Mouse (Mus musculus): ENCODE results near the gene Nubpl. TPM values are rescaled to one million over a fixed set of nuclear protein-coding genes. Genes with fewer than 3 reads are reported as not detected.
A peak's percentile ranks its signal among the peaks of the same experiment; 100 is the strongest.
"Not testable (repeated sequence)": the region's sequence is repeated elsewhere in the genome, so short reads cannot be mapped to it uniquely, and the experiment has no call there.

The Nubpl gene
- polyA plus RNA-seq (2015; fragmentation: Nextera tagmentation; extraction: Ambion mirVana), result 14.6 and 15.7 TPM in 2 replicates

DNA sequence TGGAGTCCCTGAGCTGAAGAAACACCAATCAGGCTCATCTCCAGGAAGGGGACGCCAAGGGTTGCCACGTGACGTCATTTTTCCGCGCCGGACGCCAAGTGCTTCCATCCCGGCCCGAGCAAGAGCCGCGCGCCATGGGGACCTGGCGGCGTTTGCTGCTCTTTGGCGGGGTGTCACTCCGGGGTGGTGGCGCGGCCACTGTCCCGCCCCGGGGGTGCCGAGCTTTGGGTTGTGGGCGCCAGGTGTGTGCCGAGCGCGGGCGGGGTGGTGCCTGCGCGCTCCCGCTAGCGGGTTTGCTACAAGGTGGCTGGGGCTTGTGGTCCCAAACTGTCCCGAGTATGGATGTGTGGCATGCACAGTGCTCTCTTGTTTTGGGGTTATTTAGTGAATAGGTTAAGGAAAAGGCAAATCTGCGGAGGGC lies at the start of gene Nubpl:
Gene Nubpl, plus strand, starts transcription at position 88 of the 421 bp plus-strand sequence.
- Histone ChIP-seq H3K9ac (peak within 1 kb of the TSS; percentile 88), H3K4me2 (peak within 1 kb of the TSS; percentile 55), H3K27ac (no peak within 1 kb of the TSS), H3K27me3 (no peaks in the 10 kb centered on the region), H3K36me3 (no peaks in the 10 kb centered on the region), H3K4me1 (no peaks in the 10 kb centered on the region), H3K9me3 (replicated peaks) (no peaks in the 10 kb centered on the region), H3K4me3 (replicated peaks) (peak within 1 kb of the TSS; percentile 96)
- ATAC-seq (replicated peaks; ENCODE audit: low FRiP score), result peak; percentile 96
- WGBS, result under 1% methylated on average over 32 of the region's 32 CpGs

GRCm38 (mm10) chr12:52049324-52049723 lies 48.2 kb upstream of the Nubpl start:
- H3K4me3 ChIP-seq (replicated peaks), result no peak overlapping the region
- no peaks in the 10 kb centered on the region for H3K9me3 ChIP-seq (replicated peaks)
- no peaks in the 10 kb centered on the region for H3K27me3 ChIP-seq
- H3K4me2 ChIP-seq, result no peak overlapping the region
- no peaks in the 10 kb centered on the region for H3K36me3 ChIP-seq
- H3K9ac ChIP-seq, result no peak overlapping the region
- no peaks in the 10 kb centered on the region for H3K4me1 ChIP-seq
- 62% methylated on average over 2 of the region's 2 CpGs for WGBS
- no peak for ATAC-seq (replicated peaks; ENCODE audit: low FRiP score)
- no peak overlapping the region for H3K27ac ChIP-seq

- not testable (repeated sequence) for H3K36me3 ChIP-seq; H3K4me2 ChIP-seq; H3K27ac ChIP-seq; H3K9me3 ChIP-seq (replicated peaks); H3K4me3 ChIP-seq (replicated peaks); H3K9ac ChIP-seq; H3K27me3 ChIP-seq; H3K4me1 ChIP-seq
- ATAC-seq (replicated peaks; ENCODE audit: low FRiP score), result peak; percentile 46; the same call in 1 of the 2 replicates
- WGBS, result no CpG with 5 or more reads among the region's 3 CpGs
These were observed 18.2 kb upstream of the Nubpl start for GRCm38 (mm10) chr12:52079296-52079695.

DNA sequence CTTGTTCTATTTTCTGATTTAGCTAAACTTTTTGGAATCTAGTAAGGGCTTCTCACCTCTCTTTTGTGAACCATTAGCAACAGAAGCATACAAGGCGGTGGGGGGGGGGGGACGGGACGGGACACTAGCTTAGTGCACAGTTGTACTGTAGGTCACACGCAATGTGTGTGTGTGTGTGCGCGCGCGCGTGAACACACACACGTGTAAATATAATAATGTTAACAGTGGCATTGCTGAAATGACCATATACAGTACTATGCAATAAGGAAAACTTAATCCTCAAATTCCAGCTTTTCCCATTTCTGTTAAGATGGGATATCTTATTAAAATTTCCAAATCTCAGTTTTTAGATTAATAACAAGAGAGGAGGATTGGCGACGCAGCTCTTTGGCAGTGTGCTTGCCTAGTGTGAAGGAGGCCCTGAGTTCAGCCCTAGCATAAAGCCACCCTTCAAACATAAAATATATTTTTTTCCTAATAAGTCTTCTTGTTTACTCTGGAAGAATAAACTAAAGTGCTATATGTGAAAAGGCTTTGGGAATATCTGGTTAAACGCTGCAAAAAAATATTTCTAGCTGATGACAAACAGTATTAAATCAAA lies 388 bp upstream of the Nubpl start:
- peak; percentile 62 for ATAC-seq (replicated peaks; ENCODE audit: low FRiP score)
- H3K27ac ChIP-seq, result no peak overlapping the region
- peak overlapping the region; percentile 96 for H3K4me3 ChIP-seq (replicated peaks)
- H3K9ac ChIP-seq, result no peak overlapping the region
- H3K27me3 ChIP-seq, result no peaks in the 10 kb centered on the region
- WGBS, result 72% methylated on average over 13 of the region's 13 CpGs
- H3K4me2 ChIP-seq, result peak overlapping the region; percentile 55
- no peaks in the 10 kb centered on the region for H3K9me3 ChIP-seq (replicated peaks)
- no peaks in the 10 kb centered on the region for H3K4me1 ChIP-seq
- no peaks in the 10 kb centered on the region for H3K36me3 ChIP-seq

- H3K27me3 ChIP-seq, result no peaks in the 10 kb centered on the region
- H3K4me1 ChIP-seq, result no peaks in the 10 kb centered on the region
- H3K27ac ChIP-seq, result no peak overlapping the region
- no peak overlapping the region for H3K9ac ChIP-seq
- no peaks in the 10 kb centered on the region for H3K36me3 ChIP-seq
- no peak overlapping the region for H3K4me3 ChIP-seq (replicated peaks)
- ATAC-seq (replicated peaks; ENCODE audit: low FRiP score), result no peak
- no peak overlapping the region for H3K4me2 ChIP-seq
- no peaks in the 10 kb centered on the region for H3K9me3 ChIP-seq (replicated peaks)
These were observed 22.7 kb downstream of the Nubpl start for GRCm38 (mm10) chr12:52120276-52120675.

DNA sequence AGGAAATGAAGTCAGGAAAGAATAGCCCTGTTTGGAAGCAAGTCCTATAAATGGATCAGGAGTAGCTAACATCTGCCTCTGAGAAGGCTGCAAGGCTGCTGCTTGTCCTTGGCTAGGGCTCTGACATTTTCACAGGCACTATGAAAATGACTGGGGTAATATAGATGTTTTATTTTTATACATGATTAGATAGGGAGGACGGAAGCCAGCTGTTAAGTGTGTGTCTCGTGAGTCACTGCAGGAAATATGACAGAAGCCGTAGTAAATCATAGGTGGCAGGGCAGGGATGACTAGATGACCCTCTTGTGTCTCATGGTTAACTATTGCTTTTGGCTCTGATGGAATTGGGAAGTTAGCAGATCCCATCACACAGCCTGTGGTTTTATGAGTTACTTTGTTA lies 28.9 kb downstream of the Nubpl start:
- no peaks in the 10 kb centered on the region for H3K27me3 ChIP-seq
- H3K4me3 ChIP-seq (replicated peaks), result no peak overlapping the region
- no peak overlapping the region for H3K9ac ChIP-seq
- H3K27ac ChIP-seq, result peak overlapping the region; percentile 67
- no peak overlapping the region for H3K4me2 ChIP-seq
- H3K4me1 ChIP-seq, result no peaks in the 10 kb centered on the region; the same call in 1 of the 2 replicates
- peak; percentile 85 for ATAC-seq (replicated peaks; ENCODE audit: low FRiP score)
- H3K9me3 ChIP-seq (replicated peaks), result no peaks in the 10 kb centered on the region
- H3K36me3 ChIP-seq, result no peaks in the 10 kb centered on the region
- 36% methylated on average over 3 of the region's 3 CpGs for WGBS

DNA sequence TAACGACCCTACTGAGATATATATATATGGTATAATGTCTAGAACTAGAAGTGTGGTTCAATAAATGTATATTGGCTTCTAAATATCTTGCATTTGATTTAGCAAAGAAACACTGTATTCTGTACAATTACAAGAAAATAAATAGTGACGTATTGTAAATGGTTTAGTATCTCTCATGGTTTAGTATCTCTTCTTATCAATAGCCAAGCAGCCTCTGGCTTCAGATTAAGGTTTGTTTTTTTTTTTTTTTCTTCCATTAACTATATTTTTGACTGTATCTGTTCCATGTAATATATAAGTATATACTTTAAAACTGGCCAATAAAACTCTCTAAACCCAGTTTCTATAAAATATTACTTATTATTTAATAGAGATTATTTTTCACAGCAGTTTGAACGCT lies 31.5 kb downstream of the Nubpl start:
- Histone ChIP-seq H3K4me2 (no peak overlapping the region), H3K9ac (no peak overlapping the region), H3K4me1 (peaks cover 4% of the 10 kb centered on the region), H3K27me3 (no peaks in the 10 kb centered on the region), H3K9me3 (replicated peaks) (no peaks in the 10 kb centered on the region), H3K4me3 (replicated peaks) (no peak overlapping the region), H3K27ac (no peak overlapping the region), H3K36me3 (no peaks in the 10 kb centered on the region)
- 94% methylated on average over 3 of the region's 3 CpGs for WGBS
- ATAC-seq (replicated peaks; ENCODE audit: low FRiP score), result no peak

DNA sequence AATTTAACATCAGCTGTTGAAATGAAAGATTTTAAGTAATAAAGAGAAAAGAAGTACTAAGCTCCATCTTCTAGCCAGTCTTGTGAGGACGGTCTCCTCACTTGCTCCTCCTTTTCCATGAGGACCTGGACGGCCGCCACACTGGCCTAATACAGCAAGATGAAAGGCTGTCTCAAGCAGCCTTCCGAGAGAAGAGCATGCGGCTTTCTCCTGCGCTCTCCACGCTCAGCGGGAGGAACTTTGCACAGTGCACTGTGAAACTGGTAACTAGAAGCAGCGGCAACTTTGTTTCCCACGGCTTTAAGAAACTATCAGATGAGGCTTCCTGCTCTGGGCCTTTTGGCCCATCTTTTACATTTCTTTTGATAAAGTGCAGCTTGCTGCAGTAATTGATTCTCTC lies 34.7 kb downstream of the Nubpl start:
- no peak for ATAC-seq (replicated peaks; ENCODE audit: low FRiP score)
- Histone ChIP-seq H3K4me3 (replicated peaks) (no peak overlapping the region), H3K9me3 (replicated peaks) (no peaks in the 10 kb centered on the region), H3K27me3 (no peaks in the 10 kb centered on the region), H3K27ac (no peak overlapping the region), H3K4me1 (peaks cover 4% of the 10 kb centered on the region), H3K4me2 (peak overlapping the region; percentile 24), H3K36me3 (no peaks in the 10 kb centered on the region), H3K9ac (no peak overlapping the region)
- 7% methylated on average over 10 of the region's 10 CpGs for WGBS

DNA sequence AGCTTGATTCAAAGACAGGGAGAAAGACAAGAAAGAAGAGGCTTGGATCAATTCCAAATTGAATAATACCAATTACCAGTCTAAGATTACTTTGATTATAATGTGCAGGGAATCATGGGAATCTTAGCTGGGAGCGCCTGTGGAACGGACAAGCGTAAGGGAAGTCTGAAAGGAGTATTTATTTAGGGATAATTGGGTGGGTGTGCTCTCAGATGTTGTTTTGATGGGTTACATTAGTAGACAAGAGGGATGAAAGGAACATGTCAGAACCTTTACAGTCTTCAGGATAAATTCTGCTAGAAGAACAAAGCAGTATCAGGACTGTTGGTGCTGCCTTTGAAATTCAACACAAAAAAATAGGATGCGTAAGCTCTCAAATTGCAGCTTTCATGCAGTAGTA lies 40.8 kb downstream of the Nubpl start:
- Histone ChIP-seq H3K36me3 (no peaks in the 10 kb centered on the region), H3K4me3 (replicated peaks) (no peak overlapping the region), H3K9ac (no peak overlapping the region), H3K27me3 (no peaks in the 10 kb centered on the region), H3K27ac (no peak overlapping the region), H3K4me1 (no peaks in the 10 kb centered on the region), H3K4me2 (no peak overlapping the region), H3K9me3 (replicated peaks) (no peaks in the 10 kb centered on the region)
- 69% methylated on average over 4 of the region's 4 CpGs for WGBS
- no peak for ATAC-seq (replicated peaks; ENCODE audit: low FRiP score)

DNA sequence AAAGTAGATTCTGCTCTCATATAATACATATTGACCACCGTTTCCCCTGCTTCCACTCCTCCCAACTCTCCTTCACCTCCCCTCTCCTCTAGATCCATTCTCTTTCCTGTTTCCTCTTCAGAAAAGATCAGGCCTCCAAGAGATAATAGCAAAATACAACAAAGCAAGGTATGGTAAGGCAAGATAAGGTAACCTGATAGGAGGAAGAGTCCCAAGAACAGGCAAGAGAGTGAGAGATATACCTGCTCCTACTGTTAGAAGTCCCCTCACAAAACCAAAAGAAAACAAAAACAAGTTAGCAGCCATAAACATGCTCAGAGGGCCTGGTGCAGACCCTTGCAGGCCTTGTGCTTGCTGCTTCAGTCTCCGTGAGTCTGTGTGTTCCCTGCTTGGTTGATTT lies 49.1 kb downstream of the Nubpl start:
- Histone ChIP-seq H3K36me3 (peaks cover 5% of the 10 kb centered on the region; the same call in 1 of the 2 replicates), H3K27me3 (no peaks in the 10 kb centered on the region), H3K27ac (no peak overlapping the region), H3K9ac (no peak overlapping the region), H3K4me1 (no peaks in the 10 kb centered on the region), H3K9me3 (replicated peaks) (no peaks in the 10 kb centered on the region), H3K4me2 (no peak overlapping the region), H3K4me3 (replicated peaks) (no peak overlapping the region)
- 78% methylated on average over 2 of the region's 2 CpGs for WGBS
- ATAC-seq (replicated peaks; ENCODE audit: low FRiP score), result no peak

- Histone ChIP-seq H3K4me1 (no peaks in the 10 kb centered on the region), H3K27me3 (no peaks in the 10 kb centered on the region), H3K4me3 (replicated peaks) (no peak overlapping the region), H3K36me3 (no peaks in the 10 kb centered on the region; the same call in 1 of the 2 replicates), H3K9ac (no peak overlapping the region), H3K9me3 (replicated peaks) (no peaks in the 10 kb centered on the region), H3K4me2 (no peak overlapping the region), H3K27ac (no peak overlapping the region)
- WGBS, result 84% methylated on average over 3 of the region's 3 CpGs
- no peak for ATAC-seq (replicated peaks; ENCODE audit: low FRiP score)
These were observed 51.9 kb downstream of the Nubpl start for GRCm38 (mm10) chr12:52149448-52149847.

- H3K36me3 ChIP-seq, result no peaks in the 10 kb centered on the region
- no peak overlapping the region for H3K9ac ChIP-seq
- WGBS, result 94% methylated on average over 3 of the region's 3 CpGs
- ATAC-seq (replicated peaks; ENCODE audit: low FRiP score), result no peak
- H3K4me2 ChIP-seq, result no peak overlapping the region
- no peaks in the 10 kb centered on the region for H3K27me3 ChIP-seq
- no peak overlapping the region for H3K27ac ChIP-seq
- no peaks in the 10 kb centered on the region for H3K9me3 ChIP-seq (replicated peaks)
- no peak overlapping the region for H3K4me3 ChIP-seq (replicated peaks)
- no peaks in the 10 kb centered on the region for H3K4me1 ChIP-seq
These were observed 54.5 kb downstream of the Nubpl start for GRCm38 (mm10) chr12:52152071-52152470.

DNA sequence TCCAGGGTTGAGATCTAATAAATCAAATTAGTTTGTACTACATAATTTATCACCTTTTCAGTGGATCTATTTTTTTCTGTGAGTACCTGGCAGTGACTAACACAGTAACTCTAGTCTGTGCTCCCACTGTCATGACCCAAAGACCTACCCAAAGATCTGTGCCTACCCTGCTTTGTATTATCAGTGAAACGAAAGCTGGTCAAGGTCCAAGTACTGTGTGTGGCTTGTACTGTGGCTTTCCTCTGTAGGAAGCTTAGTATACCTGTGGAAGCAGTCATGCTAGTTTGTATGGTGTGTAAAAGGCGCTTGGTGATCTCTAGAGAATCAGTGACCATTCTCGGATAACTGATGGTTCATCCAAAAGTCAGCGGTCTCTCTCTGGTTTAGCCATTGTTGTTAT lies 57.4 kb downstream of the Nubpl start:
- H3K9ac ChIP-seq, result no peak overlapping the region
- no peak overlapping the region for H3K27ac ChIP-seq
- no peaks in the 10 kb centered on the region for H3K4me1 ChIP-seq
- no peak overlapping the region for H3K4me3 ChIP-seq (replicated peaks)
- H3K36me3 ChIP-seq, result no peaks in the 10 kb centered on the region
- no peak overlapping the region for H3K4me2 ChIP-seq
- ATAC-seq (replicated peaks; ENCODE audit: low FRiP score), result no peak
- no peaks in the 10 kb centered on the region for H3K27me3 ChIP-seq
- WGBS, result 86% methylated on average over 4 of the region's 4 CpGs
- no peaks in the 10 kb centered on the region for H3K9me3 ChIP-seq (replicated peaks)
